ENCODE assay signal across 8 mouse cellular contexts in the genomic region with DNA sequence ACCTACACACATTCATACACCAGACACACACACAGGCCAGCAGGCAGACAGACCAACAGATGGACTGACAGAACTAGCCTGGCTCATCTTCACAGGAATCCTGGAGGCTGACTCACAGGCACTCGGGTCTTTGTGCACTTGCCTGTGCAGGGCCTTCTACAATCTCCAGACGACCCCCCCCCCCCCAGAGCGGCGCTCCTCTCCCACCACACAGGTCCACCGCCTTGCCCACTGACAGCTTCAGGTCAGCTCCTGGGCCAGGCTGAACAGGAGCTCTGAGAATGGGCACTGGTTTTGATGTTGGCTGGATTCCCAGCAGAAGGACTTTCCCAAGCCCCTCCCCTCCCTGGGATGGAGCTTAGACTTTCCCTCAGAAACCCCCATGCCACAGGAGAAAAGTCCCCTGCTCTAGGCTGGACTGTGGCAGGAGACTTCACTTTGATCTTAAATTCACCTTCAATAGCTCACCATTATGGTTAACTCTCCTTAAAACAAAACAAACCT. TPM values are rescaled to one million over a fixed set of nuclear protein-coding genes. Genes with fewer than 3 reads are reported as not detected.
A peak's percentile ranks its signal among the peaks of the same experiment; 100 is the strongest.
DNase-seq lines count a peak whose midpoint lies in the region; ATAC-seq and TF ChIP-seq lines count a peak whose summit lies in the region.

No protein-coding gene starts in this region.

- H3K27ac ChIP-seq in lung, postnatal 0 days (ENCODE audit: low read length): no peak overlapping the region
- H3K27ac ChIP-seq in embryonic fibroblast, embryonic 13.5 days (ENCODE audit: insufficient read depth, low read length): 0 out of 2 replicates have a peak overlapping the region, but pooled peaks have one; percentile 18
- no peak overlapping the region for H3K27ac ChIP-seq in liver, embryonic 14.5 days

- TF ChIP-seq POLR2A in lung, adult 2 months (IDR thresholded peaks at IDR 0.05; ENCODE audit: borderline replicate concordance, extremely low read depth, low read depth, low read length): no peak
- no peak for TF ChIP-seq POLR2A in embryonic fibroblast, embryonic 13.5 days (IDR thresholded peaks at IDR 0.05; ENCODE audit: low read depth, low read length)

- H3K4me1 ChIP-seq in lung, postnatal 0 days (ENCODE audit: insufficient read depth, low read depth, low read length): peaks cover 29% of the 10 kb centered on the region
- peaks cover 42% of the 10 kb centered on the region for H3K4me1 ChIP-seq in lung, adult 2 months (ENCODE audit: control insufficient read depth, insufficient read depth, low read length)
- H3K4me1 ChIP-seq in embryonic fibroblast, embryonic 13.5 days (ENCODE audit: control insufficient read depth, insufficient read depth, low read length): peaks cover 31% of the 10 kb centered on the region
- peaks cover 0 to 36% of the 10 kb centered on the region in 2 experiments; a peak in 3 of 4 replicates for H3K4me1 ChIP-seq in liver, embryonic 14.5 days (replicated peaks; ENCODE audit: control insufficient read depth in 2 of 2, insufficient read depth in 2 of 2, low read length in 1 of 2)

- WGBS in lung, postnatal 0 days: 13% methylated on average over 4 of the region's 5 CpGs
- WGBS in lung, adult 2 months: 12% methylated on average over 5 of the region's 5 CpGs
- WGBS in liver, embryonic 14.5 days (ENCODE audit: insufficient replicate concordance): 31% methylated on average over 5 of the region's 5 CpGs

- H3K4me2 ChIP-seq in lung, postnatal 0 days (replicated peaks; ENCODE audit: low read depth, low read length): peak overlapping the region; percentile 27; the same call in 1 of the 2 replicates
- peak overlapping the region; percentile 32 for H3K4me2 ChIP-seq in liver, embryonic 14.5 days (ENCODE audit: low read depth)

- no peaks in the 10 kb centered on the region for H3K27me3 ChIP-seq in lung, postnatal 0 days (replicated peaks; ENCODE audit: insufficient read depth, low read length)
- H3K27me3 ChIP-seq in liver, embryonic 14.5 days (ENCODE audit: control insufficient read depth, insufficient read depth, low read length): no peaks in the 10 kb centered on the region

- H3K9me3 ChIP-seq in lung, postnatal 0 days (ENCODE audit: low read length): no peaks in the 10 kb centered on the region
- H3K9me3 ChIP-seq in liver, embryonic 14.5 days (ENCODE audit: control insufficient read depth, low read length): no peaks in the 10 kb centered on the region

- no peak overlapping the region for H3K9ac ChIP-seq in lung, postnatal 0 days (replicated peaks; ENCODE audit: low read depth)
- H3K9ac ChIP-seq in liver, embryonic 14.5 days (replicated peaks): no peak overlapping the region

- no peak for ATAC-seq in cerebellum, adult (ENCODE audit: insufficient number of reproducible peaks, low FRiP score, low TSS enrichment)
- no peak for ATAC-seq in lung, postnatal 0 days
- no peak for ATAC-seq in liver, embryonic 14.5 days (ENCODE audit: insufficient read depth)

- TF ChIP-seq EP300 in lung, postnatal 0 days (IDR thresholded peaks at IDR 0.05): no peak
- TF ChIP-seq EP300 in liver, embryonic 14.5 days (IDR thresholded peaks at IDR 0.05; ENCODE audit: low read depth): no peak

- peak; percentile 76 to 77 for DNase-seq in cerebellum, postnatal 10 days
- no peak for DNase-seq in lung, postnatal 0 days (ENCODE audit: low spot score)
- no peak for DNase-seq in lung, adult 2 months
- no peak for DNase-seq in liver, embryonic 14.5 days (ENCODE audit: low read depth in 3 of 3, low spot score in 3 of 3)
- DNase-seq in right cerebral cortex, postnatal 14 days: no peak
- DNase-seq in right cerebral cortex, postnatal 25 days: no peak

- TF ChIP-seq CTCF in lung, postnatal 0 days (IDR thresholded peaks at IDR 0.05): no peak
- TF ChIP-seq CTCF in lung, adult 2 months (IDR thresholded peaks at IDR 0.05; ENCODE audit: insufficient read depth, low read length): no peak
- no peak for TF ChIP-seq CTCF in embryonic fibroblast, embryonic 13.5 days (IDR thresholded peaks at IDR 0.05; ENCODE audit: borderline replicate concordance, insufficient read depth, low read length)
- no peak for TF ChIP-seq CTCF in liver, embryonic 14.5 days (IDR thresholded peaks at IDR 0.05; ENCODE audit: low read depth)

- no peak overlapping the region for H3K4me3 ChIP-seq in lung, postnatal 0 days (ENCODE audit: low read depth, low read length)
- no peak overlapping the region for H3K4me3 ChIP-seq in lung, adult 2 months (replicated peaks; ENCODE audit: extremely low read depth, low read depth, low read length)
- H3K4me3 ChIP-seq in embryonic fibroblast, embryonic 13.5 days (ENCODE audit: insufficient read depth, low read length): no peak overlapping the region
- no peak overlapping the region for H3K4me3 ChIP-seq in liver, embryonic 14.5 days (ENCODE audit: insufficient read depth in 1 of 2, low read depth in 2 of 2, low read length in 2 of 2)

- H3K36me3 ChIP-seq in lung, postnatal 0 days (ENCODE audit: insufficient read depth, low read length): peaks cover 21% of the 10 kb centered on the region
- no peaks in the 10 kb centered on the region for H3K36me3 ChIP-seq in liver, embryonic 14.5 days (replicated peaks; ENCODE audit: control insufficient read depth, insufficient read depth, low read depth)

RNA-seq across cellular contexts. Expression of a gene that starts 6.8 kb away (rescaled TPM):
- polyA plus RNA-seq in lung, postnatal 0 days (2015; fragmentation: Nextera tagmentation; extraction: Ambion mirVana): 9.4 and 10.5 TPM in 2 replicates
- 53.3 and 110 TPM in 2 replicates for polyA plus RNA-seq in lung, adult 2 months (2012; rRNA removed)
- 17.7 and 20.1 TPM in 2 replicates for polyA plus RNA-seq in embryonic fibroblast, embryonic 13.5 days (2011; ENCODE audit: insufficient read length, low read depth, missing spikeins)
- 2.1 and 2.2 TPM in 2 replicates for polyA plus RNA-seq in liver, embryonic 14.5 days (2012; rRNA removed)
- 0.38 and 0.44 TPM in 2 replicates for polyA plus RNA-seq in liver, embryonic 14.5 days (2014; fragmentation: Nextera tagmentation; extraction: Ambion mirVana)

RNA-seq across cellular contexts. Expression of a gene that starts 40.2 kb away (rescaled TPM):
- 1.8 and 2.3 TPM in 2 replicates for polyA plus RNA-seq in lung, postnatal 0 days (2015; fragmentation: Nextera tagmentation; extraction: Ambion mirVana)
- 9.5 and 11.4 TPM in 2 replicates for polyA plus RNA-seq in lung, adult 2 months (2012; rRNA removed)
- not detected in 2 replicates for polyA plus RNA-seq in embryonic fibroblast, embryonic 13.5 days (2011; ENCODE audit: insufficient read length, low read depth, missing spikeins)
- polyA plus RNA-seq in liver, embryonic 14.5 days (2012; rRNA removed): 0.22 and 0.28 TPM in 2 replicates
- 0.11 and 0.25 TPM in 2 replicates for polyA plus RNA-seq in liver, embryonic 14.5 days (2014; fragmentation: Nextera tagmentation; extraction: Ambion mirVana)

RNA-seq across cellular contexts. Expression of a gene that starts 40.2 kb away (rescaled TPM):
- 16.5 and 16.7 TPM in 2 replicates for polyA plus RNA-seq in lung, postnatal 0 days (2015; fragmentation: Nextera tagmentation; extraction: Ambion mirVana)
- 15.7 and 16.2 TPM in 2 replicates for polyA plus RNA-seq in lung, adult 2 months (2012; rRNA removed)
- polyA plus RNA-seq in embryonic fibroblast, embryonic 13.5 days (2011; ENCODE audit: insufficient read length, low read depth, missing spikeins): 7.4 and 10.5 TPM in 2 replicates
- polyA plus RNA-seq in liver, embryonic 14.5 days (2012; rRNA removed): 6.1 and 6.3 TPM in 2 replicates
- 9.1 and 9.4 TPM in 2 replicates for polyA plus RNA-seq in liver, embryonic 14.5 days (2014; fragmentation: Nextera tagmentation; extraction: Ambion mirVana)

RNA-seq across cellular contexts. Expression of a gene that starts 45.8 kb away (rescaled TPM):
- 0.21 and 0.35 TPM in 2 replicates for polyA plus RNA-seq in lung, postnatal 0 days (2015; fragmentation: Nextera tagmentation; extraction: Ambion mirVana)
- polyA plus RNA-seq in lung, adult 2 months (2012; rRNA removed): 0.62 and 2.7 TPM in 2 replicates
- not detected in 2 replicates for polyA plus RNA-seq in embryonic fibroblast, embryonic 13.5 days (2011; ENCODE audit: insufficient read length, low read depth, missing spikeins)
- polyA plus RNA-seq in liver, embryonic 14.5 days (2012; rRNA removed): not detected in 2 replicates
- not detected in 2 replicates for polyA plus RNA-seq in liver, embryonic 14.5 days (2014; fragmentation: Nextera tagmentation; extraction: Ambion mirVana)

Comparison
In these comparisons a context has a peak if more than half of its experiments do, and no peak if none do; other contexts are left out.
1. DNase-seq: peak in cerebellum, postnatal 10 days (2 of 2); none in lung, postnatal 0 days (single experiment), lung, adult 2 months (single experiment), liver, embryonic 14.5 days (0 of 3), right cerebral cortex, postnatal 14 days (single experiment) and right cerebral cortex, postnatal 25 days (single experiment).